Mouse (Mus musculus) 3T3-L1 (cell line): ENCODE results near the gene Acly.
A peak's percentile ranks its signal among the peaks of the same experiment; 100 is the strongest.

Experiments used
- DNase-seq: peaks from one replicate; pipeline ENCODE4 v3.0.0-alpha.2; 2015; ENCODE audit warnings: low read depth, low spot score

Acly gene

DNA sequence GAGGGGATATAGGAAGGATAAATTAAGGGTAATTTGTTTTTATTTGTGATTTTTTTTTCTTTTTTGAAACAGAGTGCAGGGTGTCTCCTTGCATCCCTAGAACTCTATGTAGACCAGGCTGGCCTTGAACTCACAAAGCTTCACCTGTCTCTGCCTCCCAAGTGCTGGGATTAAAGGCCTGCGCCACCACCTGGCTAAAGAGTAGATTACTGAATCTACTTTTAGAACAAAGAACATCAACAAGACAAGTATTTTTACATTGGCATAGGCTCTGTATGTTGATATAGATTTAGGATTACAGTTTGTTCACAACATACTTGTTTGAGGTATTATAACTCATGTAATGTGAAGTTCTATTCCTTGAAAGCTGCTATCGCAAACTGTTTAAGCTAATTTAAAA, 17.2 kb downstream of the Acly start:
- peak; percentile 19 for DNase-seq

DNA sequence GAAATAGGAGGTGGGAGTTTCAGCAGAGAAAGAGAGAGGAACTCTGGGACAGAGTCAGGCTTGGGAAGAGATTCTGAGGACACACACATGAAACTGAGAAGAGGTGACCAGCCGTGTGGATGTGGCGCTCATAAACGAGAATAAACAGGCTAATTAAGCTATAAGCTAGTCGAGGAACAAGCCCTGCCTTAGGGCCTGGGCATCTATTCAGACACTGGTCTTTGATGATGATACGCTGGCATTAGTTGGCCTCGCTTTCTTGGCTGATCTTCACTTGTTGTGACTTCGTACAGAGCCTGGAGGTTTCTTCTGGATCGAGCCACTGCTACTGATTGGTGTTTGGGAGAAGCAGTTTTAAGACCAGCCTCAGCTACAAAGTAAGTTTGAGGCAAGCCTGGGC, 21.8 kb downstream of the Acly start:
- DNase-seq = no peak

DNA sequence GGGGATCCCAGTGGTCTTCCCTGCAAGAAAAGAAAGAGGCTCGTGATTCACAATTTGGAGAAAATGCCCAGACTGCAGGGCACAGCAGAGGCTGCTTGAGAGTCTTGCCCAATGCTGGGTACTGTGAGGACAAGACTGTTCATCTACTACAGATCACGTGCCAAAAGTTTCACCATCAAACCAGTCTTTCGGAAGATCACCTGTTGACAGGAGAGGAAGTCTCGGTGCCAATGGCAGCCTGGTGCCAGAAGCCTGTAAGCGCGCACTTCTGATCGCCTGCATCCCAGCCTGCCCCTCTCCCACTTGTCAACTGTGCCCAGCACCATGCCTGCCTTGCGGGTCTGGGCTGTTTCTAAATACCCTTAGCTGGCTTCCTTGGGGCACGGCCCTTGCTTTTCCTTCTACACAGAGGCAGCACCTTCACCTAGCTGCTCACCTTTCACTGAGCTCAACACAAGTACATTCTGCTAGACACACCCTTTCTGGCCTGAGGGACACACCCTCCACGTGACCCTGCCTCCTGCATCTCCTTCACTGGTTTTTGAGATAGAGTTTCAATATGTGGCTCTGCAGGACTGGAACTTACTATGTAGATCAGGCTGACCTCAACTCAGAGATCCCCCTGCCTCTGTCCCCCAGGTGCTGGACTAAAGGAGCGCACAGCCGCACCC, 22.7 kb downstream of the Acly start:
- no peak for DNase-seq

DNA sequence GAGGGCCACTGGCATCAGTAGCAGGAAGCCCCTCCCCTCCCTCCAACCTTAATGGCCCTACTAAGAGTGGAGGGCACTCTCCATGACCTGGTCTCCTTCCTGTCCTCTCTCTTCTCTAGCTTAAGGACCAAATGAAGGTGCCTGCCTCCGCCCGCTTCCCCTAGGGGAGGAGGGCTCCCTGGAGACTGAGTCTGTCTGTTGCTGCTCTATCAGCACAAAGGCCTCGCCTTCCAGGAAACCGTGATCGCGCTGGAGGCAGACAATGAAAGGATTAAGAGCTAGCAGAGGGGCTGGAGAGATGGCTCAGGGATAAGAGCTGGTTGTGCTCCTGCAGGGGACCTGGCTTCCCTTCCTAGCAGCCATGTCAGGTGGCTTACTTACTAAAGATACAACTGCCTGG, 26.5 kb downstream of the Acly start:
- DNase-seq = no peak

DNA sequence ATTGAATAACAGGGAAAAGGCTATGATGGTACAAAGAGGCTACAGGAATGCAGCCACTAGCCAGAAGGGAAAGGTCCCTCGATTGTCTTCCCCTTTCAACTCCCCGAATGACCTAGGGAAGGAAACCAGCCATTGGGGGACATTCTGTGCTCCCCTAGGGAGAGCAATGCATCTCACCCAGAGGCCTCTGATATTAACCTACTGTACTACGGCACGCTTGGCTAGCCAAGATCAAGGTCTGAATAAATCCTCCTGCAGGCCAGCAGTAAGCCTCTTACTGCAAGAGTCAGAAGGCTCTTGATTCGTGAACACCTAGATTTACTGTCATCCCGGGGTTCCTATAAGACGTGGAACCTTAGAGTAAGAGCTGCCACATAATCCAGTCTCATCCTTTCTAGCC, 27.1 kb downstream of the Acly start:
- DNase-seq = no peak

DNA sequence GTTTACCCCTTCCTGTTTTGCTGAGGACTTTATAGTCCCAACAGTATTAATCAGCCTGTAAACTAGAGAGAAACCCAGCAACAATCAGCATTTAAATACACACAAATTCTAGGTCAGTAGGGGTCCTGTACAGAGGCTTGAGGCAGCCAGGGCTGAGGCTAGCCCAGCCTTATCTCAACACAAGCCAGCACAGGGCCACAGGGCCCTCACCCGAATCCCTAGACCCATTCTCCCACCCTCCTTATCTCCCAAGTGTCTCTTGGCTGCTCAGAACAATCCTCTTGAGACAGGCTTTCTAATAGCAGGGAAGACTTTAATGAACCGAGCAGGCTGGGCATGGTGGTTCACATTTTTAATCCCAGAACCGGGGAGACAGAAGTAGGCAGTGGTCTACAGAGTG, 27.6 kb downstream of the Acly start:
- DNase-seq = no peak

DNA sequence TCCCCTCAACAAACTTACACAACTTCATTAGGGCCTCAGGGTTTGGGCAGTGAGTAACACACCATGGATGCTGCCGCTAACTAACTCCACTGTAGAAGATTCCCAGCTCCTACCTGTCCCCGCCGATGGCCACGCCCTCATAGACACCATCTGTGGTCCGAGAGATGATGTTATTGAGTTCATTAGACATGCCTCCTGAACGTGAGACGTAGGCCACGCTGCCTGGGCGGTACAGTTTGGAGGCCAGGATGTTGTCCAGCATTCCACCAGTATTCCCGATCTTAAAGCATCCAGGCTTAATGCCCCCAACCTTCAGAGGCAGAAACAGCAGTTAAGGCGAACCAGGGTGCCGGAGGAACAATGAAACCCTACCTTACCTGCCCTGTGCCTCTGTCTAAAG, 34.0 kb downstream of the Acly start:
- DNase-seq = no peak

DNA sequence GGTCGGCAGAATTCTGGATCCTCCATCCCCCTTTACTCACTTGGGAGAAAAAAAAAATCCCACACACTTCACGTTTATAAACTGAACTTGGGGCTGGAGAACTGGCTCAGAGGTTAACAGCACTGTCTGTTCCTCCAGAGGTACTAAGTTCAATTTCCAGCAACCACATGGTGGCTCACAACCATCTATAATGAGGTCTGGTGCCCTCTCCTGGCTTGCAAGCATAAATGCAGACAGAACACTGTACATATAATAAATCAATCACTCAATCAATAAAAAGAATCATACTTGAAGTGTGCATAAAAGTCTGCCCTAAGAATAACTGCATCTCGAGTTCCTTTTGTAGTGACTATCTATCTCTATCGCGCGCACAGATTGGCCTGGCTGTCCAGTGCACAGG, 36.8 kb downstream of the Acly start:
- peak; percentile 21 for DNase-seq

DNA sequence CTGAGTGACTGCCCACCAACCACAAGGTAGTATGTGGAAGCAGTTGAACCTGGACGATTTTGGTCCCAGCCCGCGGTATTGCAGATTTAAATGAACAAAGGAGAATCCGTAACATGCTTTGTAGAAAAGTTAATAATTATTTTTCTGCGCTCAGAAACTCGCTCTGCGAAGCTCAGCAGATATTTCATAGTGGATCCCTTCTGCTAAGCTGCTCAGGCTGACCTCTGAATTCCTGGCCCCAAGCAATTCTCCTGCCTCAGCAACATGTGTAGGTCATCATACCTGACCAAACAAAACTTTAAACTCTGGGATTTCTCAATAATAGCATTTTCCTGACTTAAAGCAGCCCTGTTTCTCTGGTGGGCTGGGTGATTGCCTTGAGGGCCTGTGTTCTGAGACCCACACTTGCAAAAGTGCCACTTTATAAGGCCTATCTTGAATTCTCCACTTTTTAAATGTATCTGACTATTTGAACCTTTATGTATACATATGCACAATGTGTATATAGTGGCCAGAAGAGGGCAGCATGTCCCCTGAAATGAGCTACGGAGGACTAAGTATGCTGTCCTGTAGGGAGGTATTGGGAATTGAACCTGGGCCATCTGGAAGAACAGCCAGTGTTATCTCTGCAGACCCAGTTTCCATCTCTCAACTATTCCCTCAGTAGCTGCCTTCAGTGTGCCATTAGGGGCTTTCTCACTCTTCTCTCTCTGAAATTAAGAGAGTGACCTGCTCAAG, 41.8 kb downstream of the Acly start:
- peak; percentile 74 for DNase-seq

DNA sequence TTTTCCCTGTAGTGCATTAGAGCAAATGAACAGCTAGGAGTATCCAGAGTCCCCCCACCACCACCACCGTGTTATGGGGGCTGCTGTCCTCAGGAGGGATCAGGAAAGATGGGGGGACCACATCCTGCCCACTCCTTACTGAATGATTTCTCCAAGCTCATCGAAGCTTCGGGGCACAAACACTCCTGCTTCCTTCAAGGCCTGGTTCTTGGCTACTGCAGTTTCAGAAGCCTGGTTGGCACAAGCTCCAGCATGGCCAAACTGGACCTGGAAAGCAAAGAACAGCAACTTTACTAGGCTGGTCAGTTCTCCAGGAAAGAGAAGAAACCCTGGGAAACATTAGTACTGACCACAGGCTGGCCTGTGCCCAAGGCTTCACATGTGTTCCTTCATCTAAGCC, 43.3 kb downstream of the Acly start:
- DNase-seq = no peak

DNA sequence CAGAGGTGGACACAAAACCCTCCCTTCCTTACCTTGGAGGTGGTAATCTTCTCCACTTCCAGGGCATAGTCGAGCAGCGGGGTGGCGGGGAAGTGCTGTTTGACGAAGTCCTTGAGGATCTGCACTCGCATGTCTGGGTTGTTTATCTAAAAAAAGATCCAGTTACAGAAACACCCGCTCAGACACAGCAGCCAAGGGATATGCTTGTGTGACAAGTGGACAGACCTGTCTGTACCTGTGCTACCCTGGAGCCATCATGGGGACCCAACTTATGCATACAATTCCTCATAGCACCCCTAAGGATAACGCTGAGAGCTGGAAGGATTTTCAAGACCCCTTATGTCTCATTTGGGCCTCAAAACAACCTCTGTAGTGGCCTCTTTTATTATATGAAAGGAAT, 48.6 kb downstream of the Acly start:
- no peak for DNase-seq

DNA sequence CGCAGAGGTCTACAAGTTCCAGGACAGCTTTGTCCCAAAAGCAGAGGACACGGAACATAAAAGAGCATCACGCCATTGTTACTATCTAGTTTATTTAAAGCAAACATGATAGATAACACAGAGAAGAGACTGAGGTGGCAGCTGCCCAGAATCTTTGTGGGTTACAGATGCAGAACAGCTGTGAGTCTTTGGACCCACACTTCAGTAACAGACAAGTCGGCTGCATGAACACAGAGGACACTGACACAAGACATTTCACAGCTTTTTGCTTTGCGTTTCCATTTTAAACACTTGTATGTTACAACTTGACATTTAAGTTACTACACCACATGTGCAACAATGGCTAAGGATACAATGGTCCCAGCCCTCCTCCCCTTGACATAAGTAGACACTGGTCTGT, 51.5 kb downstream of the Acly start:
- DNase-seq = no peak

DNA sequence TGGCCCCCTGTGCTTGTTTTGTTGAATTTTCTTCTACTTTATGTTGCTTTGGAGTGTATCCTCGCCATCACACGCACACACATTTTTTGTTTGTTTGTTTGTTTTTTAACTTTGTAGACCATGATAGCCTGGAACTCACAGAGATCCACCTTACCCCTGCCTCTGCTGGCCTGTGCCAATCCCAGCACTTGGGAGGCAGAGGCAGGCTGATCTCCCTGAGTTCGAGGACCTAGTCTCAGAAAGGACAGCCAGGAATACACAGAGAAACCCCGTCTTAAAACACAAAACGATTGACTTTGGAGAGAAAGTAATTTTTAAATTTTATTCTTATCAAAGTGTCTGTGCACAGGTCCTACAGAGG, 54.9 kb downstream of the Acly start:
- DNase-seq = no peak

DNA sequence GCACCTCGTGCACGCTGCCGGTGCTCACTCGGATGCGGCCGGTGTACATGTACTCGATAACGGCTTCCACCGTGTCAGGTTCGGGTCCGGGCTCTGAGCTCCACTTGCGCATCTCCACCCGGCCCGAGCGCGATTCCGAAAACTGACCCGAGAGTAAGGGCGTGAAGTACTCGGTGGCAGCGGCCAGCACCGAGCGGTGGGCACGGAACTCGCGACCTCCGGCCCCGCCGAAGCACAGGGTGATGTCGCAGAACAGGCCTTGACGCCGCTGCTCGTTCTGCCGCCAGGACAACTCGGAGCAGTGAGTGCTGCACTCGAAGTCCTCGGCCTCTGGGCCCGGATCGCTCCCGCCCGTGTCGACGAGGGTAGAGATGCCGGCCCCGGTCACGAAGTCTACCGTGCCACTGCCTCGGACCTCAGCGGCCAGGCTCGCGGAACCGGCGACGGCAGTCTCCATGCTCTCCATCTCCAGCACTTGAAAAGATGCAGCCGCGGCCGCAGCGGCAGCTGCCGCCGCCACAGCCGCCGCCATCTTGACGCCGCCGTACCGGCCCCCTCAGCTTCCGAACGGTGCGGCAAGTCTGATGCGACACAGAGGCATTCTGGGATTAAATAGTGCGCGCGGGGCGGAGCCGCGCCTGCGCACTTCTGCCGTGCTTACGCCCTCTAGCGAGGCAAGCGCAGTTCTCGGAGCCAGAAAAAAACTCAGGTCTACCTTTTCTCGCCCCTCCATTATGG, 55.4 kb downstream of the Acly start, which contains the start of gene Klhl11:
Klhl11 (minus strand) TSS at position 545 of the 738 bp plus-strand sequence.
- peak; percentile 89 for DNase-seq

DNA sequence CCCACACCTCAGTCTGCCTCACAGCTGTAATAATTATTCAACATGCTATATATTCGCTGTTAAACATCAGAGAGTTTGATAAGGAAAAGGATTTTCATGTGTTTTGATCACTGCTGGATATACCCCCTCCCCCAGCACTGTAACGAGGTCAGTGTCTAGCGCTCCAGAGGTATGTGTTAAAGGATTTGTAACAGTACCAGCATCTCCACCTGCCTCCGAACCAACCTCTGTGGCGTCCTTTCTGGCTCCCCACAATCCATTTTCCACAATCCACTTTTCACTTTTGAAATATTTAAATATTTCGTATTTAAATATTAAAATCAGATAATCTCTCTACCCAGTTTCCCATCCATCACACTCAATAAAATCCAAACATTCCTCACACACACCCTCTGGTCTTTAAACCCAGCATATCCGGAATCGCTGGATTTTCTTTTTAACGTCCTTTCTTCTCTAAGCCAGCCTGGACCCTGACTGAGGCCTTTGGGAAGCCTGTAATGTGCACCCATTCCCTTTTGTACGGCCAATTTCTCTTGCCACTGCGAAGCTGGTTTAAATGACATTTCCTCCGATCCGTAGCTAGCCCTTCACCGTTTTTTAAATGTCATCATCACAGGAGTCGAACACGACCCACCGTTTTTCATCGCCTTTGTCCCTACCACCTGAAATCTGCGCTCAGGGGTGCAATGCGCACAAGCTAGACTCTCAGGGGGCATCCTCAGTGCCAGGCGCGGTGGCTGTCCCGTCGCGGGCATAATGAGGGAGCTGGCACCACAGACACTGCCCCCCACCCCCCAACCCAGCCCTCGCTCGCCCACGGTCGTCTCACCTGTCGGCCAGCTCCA, 56.2 kb downstream of the Acly start:
- DNase-seq = peak; percentile 19

DNA sequence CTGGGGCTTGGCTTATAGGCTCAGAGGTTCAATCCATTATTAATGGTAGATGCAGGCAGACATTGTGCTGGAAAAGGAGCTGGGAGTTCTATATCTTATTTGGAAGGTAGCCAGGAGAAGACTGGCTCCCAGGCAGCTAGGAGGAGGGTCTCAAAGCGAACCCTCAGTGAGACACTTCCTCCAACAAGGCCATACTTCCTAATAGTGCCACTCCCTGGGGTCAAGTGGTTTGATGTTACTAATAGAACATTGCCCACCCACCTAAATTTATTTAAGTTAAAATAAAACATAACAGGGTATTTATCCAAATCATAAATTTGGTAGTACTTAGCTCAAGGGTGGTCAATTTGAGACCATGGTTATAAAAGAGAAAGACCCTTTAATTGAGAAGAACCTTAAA, 62.0 kb downstream of the Acly start:
- no peak for DNase-seq

DNA sequence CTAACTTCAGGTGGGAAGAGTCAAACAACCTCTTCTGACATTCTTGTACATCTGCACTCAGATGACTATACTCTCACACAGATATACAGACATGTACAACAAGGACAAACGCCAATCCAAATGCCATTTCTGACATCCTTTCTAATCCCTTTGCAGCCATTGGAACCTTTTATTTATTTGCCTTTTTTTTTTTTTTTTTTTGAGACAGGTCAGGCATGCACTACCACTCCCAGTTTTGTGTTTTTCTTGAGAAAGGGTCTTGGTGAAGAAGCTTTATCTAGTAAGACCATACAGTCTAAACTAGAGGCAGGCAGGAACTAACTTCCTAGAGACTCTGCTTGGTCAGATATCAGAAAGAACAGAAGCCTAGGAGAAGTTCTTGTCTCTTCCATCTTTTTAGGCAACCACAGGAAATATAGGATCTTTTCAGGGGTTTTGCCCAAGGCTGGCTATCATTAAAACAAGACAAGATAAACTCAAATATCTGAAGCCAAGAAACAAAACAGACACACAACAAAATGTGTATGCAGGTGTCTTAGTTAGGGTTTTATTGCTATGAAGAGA, 62.5 kb downstream of the Acly start:
- DNase-seq = no peak

DNA sequence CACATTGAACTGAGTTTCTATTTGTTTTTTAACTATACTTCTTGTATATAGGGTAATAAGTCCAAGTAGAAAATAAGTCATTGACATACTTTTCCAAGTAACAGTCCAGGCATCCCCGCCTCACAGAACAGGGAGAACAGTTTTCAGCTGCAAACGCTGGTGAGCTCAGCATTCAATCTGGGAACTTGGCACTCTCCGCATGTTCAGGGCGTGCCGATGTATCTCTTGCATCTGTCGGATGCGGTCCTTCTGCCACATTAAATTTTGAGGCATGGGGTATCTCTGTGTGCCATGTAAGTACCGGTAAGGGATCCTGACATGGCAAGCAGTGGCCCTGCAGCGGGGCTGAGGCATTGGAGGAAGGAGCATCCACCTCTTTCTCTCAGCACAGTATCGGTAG, 65.1 kb downstream of the Acly start:
- DNase-seq = no peak

DNA sequence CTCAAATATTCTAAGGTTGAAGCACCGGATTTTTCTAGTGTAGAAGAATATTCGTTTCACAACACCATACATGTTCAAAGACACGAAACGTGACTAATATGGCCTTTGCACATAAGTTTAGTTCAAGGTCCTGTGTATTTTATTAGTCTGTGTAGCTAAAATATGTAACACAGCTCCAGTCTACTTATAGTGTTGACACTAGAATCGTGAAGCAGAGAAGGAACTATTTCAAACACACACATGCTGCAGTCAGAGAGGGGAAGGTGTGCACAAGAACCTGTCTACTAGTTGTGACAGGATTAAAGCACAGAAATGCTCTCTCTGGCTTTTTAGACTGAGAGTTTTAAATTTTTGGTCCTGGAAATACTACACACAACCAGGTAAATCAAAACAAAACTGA, 70.1 kb downstream of the Acly start:
- DNase-seq = no peak

DNA sequence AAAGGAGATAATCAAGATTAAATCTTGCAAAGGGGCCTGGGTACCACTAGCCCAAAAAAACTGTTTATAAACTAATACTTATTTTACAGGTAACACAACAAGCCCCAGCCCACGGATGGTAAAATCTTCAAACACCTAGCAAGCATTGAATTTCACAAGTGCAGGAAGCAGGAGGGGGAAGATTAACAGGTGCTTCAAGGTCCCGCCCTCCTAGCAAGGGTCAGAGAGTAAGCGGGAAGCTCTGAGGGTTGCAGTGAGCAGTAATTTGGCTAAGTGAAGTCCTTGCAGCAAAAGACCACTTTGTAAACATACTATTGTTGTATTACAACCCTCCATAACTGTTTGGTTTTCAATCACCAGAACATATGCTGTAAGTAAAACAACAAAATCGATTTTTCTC, 70.6 kb downstream of the Acly start:
- DNase-seq = no peak

DNA sequence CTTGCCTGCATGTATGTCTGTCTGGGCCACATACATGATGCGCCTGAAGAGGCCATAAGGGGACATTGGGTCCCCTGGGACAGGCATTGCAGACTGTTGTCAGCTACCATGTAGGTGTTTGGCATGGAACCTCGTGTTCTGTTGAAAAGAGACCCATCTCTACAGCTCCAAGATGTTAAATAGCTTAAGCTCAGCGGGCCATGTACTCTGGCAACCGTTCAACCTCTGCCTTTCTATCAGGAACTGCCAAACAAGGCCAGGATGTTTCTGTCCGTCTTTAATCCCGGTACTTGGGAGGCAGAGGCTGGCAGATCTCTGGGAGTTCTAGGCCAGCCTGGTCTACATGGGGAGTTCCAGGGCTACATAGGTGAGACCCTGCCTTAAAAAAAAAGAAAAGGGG, 85.2 kb downstream of the Acly start:
- no peak for DNase-seq

DNA sequence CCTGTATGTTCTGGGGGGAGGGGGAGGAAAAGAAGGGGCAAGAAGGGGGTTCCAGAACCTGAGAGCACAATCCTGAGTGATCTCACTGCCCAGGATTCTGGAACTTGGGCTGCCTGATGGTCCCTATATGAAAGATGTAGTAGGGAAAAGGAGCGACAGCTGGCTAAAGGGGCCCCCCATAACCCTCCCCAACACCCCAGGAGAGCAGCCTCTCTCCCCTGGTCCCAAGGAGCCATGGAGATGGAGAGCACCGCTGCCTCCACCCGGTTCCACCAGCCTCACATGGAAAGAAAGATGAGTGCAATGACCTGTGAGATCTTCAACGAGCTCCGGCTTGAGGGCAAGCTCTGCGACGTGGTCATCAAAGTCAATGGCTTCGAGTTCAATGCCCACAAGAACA, 86.0 kb downstream of the Acly start, which contains the start of the genes Nt5c3b and Klhl10:
Nt5c3b (minus strand) TSS at position 12 of the 400 bp plus-strand sequence.
Klhl10 (plus strand) TSS at position 121 of the 400 bp plus-strand sequence.
- no peak for DNase-seq
